Mouse (Mus musculus): ENCODE measurements around the gene Iba57. TPM values are rescaled to one million over a fixed set of nuclear protein-coding genes. Genes with fewer than 3 reads are reported as not detected.
A peak's percentile ranks its signal among the peaks of the same experiment; 100 is the strongest.
"Not testable (repeated sequence)": the region's sequence is repeated elsewhere in the genome, so short reads cannot be mapped to it uniquely, and the experiment has no call there.

Gene Iba57
- total RNA-seq (2022), result 10 to 100 TPM; 19.3 to 23.3 (median 21.1) TPM

- DNase-seq, result peak; percentile 99
Measured at GRCm38 (mm10) chr11:59163255-59164236, at the start of gene Iba57. Iba57 (minus strand) TSS chr11:59163739.

- no peak for DNase-seq
Measured at GRCm38 (mm10) chr11:59212892-59213494, 49.5 kb upstream of the Iba57 start.

- DNase-seq, result not testable (repeated sequence)
Measured at GRCm38 (mm10) chr11:59212320-59212719, 48.8 kb upstream of the Iba57 start.

- DNase-seq, result not testable (repeated sequence)
Measured at GRCm38 (mm10) chr11:59211561-59211960, 48.0 kb upstream of the Iba57 start.

DNA sequence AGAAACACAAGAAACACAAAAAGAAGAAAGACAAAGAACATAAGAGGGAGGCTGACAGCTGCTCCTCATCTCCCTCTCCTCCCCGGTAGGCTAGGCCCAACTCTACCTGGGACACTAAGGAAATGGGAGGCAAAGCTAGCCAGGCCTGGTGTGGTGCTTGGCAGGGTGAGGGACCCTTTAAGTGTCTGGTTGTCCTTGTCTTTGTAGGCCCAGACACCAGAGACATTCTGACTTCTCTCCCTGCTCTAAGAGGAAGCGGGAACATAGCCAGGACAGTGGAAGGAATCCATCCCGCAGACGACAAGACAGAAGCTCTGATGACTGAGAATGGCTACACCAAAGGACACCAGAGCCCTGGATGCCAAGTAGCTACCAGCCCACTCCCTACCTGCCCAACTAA is 46.5 kb upstream of the Iba57 start:
- DNase-seq, result no peak

DNA sequence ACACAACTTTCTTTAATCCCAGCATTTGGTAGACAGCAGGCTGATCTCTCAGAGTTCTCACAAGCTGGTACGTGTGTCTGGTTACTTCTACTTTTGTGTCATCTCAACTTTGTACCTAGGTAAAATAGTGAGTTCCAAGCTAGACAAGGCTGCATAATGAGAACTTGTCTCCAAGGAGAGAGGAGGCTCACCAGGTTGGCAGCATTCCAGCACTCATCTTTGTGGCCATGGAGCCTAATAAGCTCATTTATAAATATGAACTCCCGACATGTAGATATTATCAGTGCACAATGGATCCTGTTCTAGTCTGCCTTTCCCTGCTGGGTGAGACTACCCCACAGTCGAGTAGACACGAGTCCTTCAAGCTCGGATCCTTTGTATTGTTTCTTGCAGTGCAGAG is 46.0 kb upstream of the Iba57 start:
- no peak for DNase-seq

DNA sequence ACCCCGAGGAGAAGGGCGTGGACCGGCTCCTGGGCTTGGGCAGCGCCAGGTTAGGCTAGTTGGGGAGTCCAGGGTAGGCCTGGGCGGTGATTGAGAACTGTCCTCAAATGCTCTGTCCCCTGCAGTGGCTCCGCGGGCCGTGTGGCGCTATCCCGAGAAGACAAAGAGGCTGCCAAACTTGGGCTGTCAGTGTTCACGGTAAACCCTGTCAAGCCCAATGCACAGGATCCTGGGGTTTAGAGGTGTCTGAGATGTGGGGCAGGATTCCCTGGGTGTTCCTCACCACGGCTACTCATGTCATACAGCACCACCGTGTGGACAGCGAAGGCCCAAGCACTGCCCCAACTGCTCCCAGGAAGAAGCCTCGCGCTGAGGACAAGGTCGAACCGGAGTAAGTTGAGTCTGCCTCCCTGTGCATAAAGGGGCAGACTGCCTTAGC is 45.5 kb upstream of the Iba57 start:
- DNase-seq, result peak; percentile 81

GRCm38 (mm10) chr11:59208153-59208831 is 44.8 kb upstream of the Iba57 start, which contains the start of gene 2310033P09Rik:
2310033P09Rik (plus strand) TSS chr11:59208321.
- DNase-seq, result peak; percentile 93

GRCm38 (mm10) chr11:59202081-59202995 is 38.8 kb upstream of the Iba57 start, which contains the start of gene Mrpl55:
Mrpl55 (plus strand) TSS chr11:59202486.
- peak; percentile 87 for DNase-seq

GRCm38 (mm10) chr11:59201216-59202002 is 37.9 kb upstream of the Iba57 start:
- DNase-seq, result no peak

- no peak for DNase-seq
Measured at GRCm38 (mm10) chr11:59196230-59196629, 32.7 kb upstream of the Iba57 start.

DNA sequence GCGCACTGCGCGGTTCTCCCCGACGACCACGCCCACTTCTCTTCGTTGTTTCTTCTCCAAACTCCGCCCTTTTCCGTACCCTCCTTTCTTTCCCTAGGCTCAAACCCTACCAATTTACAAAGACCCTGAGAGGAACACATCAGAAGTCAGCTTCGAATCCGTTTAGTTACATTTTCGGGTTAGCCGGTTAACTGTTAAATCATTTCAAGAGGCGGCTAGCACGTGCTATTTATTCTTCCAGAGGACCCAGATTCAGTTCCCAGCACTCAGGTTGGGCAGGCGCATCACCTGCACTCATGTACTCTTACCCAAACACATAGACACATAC is 28.5 kb upstream of the Iba57 start, which contains the start of gene Guk1:
TSS of gene Guk1 (minus strand) at position 154 of the 328 bp plus-strand sequence.
- no peak for DNase-seq

- DNase-seq, result peak; percentile 92
Measured at GRCm38 (mm10) chr11:59191231-59192058, 27.9 kb upstream of the Iba57 start.

DNA sequence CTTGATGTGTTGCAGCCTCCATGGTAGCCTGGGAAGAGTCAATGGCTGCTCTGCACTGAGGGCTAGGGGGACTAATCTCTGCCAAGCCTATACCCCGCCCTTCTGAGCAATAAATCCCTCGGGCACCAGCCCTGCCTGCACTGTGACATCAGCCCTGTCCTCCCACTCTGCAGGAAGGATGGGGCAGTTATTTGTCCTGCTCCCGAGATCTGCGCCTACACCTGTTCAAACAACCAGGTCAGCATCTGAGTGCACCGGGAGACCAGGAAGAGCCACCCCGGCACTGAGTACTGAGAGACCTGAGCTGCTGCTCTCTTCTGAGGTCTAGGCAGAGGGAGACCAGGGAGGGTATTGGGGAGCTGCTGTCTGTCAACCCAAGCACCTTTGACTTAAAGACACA is 24.2 kb upstream of the Iba57 start:
- DNase-seq, result no peak

DNA sequence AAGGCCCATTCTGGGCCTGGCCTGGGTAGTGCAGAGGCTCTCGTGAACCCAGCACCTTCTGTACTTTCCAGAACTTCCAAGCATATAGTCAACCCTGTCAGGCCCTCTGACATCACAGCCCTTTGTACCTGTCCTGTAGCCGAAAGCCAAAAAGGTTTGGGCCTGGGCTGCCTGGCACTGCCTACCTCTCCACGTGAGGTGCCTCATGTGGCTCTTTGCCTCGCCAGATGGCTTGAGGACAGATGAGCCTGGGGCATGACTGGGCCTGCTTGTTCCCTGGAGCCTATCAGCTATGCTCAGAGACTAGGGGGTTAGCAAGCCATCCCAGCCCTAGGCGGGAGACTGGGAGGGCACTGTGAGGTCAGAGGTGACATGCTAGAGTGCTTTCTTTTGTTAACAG is 22.0 kb upstream of the Iba57 start:
- no peak for DNase-seq

GRCm38 (mm10) chr11:59183821-59184220 is 20.3 kb upstream of the Iba57 start:
- DNase-seq, result peak; percentile 40

GRCm38 (mm10) chr11:59182864-59183331 is 19.4 kb upstream of the Iba57 start, which contains the start of gene Gjc2:
Gjc2 (minus strand) TSS chr11:59183213.
- DNase-seq, result peak; percentile 38

- DNase-seq, result no peak
Measured at GRCm38 (mm10) chr11:59176921-59177320, 13.4 kb upstream of the Iba57 start.

DNA sequence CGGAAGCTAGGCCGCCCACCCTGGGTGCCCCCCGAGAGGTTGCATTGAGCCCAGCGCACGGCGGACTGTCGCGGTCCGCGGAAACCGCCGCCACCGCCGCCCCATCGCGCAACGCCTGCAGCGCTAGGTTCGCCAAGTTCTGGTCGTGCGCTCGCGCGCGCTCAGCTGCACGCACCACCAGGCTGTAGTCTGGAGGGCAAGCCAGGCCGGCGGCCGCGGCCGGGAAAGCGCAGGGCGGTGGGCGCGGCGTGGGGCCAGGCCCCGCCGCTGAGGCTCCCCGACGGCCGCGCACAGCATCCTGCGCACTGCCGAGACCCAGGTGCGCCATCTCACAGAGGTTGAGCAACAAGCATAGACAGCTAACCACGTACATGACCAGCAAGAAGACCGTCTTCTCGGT is 12.9 kb upstream of the Iba57 start:
- no peak for DNase-seq
